Mouse (Mus musculus) limb, embryonic 15.5 days (tissue): Measurements from ENCODE around the gene Gca. TPM values are rescaled to one million over a fixed set of nuclear protein-coding genes. Genes with fewer than 3 reads are reported as not detected.

ENCODE experiments used
- ATAC-seq: fragments of 200-750 bp; cut with Nextera tagmentation; 2 replicates; pipeline ENCODE4 v1.8.0; 2017; ENCODE audit warnings: low read depth, moderate TSS enrichment; ENCODE audit not compliant: insufficient number of reproducible peaks, low FRiP score, low TSS enrichment
- H3K27ac ChIP-seq: fragments of 300-500 bp; sonication (generic); 2 replicates; pipeline ENCODE4 v1.5.1; 2015; ENCODE audit warnings: moderate library complexity, mild to moderate bottlenecking, inconsistent platforms
- H3K27me3 ChIP-seq: fragments of 300-500 bp; sonication (generic); 2 replicates; pipeline ENCODE4 v1.6.1; 2015; ENCODE audit warnings: inconsistent platforms
- H3K36me3 ChIP-seq: fragments of 300-500 bp; sonication (generic); 2 replicates; pipeline ENCODE4 v1.6.1; 2015; ENCODE audit warnings: inconsistent platforms
- H3K4me1 ChIP-seq: fragments of 300-500 bp; sonication (generic); 2 replicates; pipeline ENCODE4 v1.6.1; 2015; ENCODE audit warnings: inconsistent platforms
- H3K4me2 ChIP-seq: fragments of 300-500 bp; sonication (generic); 2 replicates; pipeline ENCODE4 v1.6.1; 2015; ENCODE audit warnings: mild to moderate bottlenecking, inconsistent platforms
- H3K4me3 ChIP-seq: fragments of 300-500 bp; sonication (generic); 2 replicates; pipeline ENCODE4 v1.5.1; 2015; ENCODE audit warnings: mild to moderate bottlenecking, inconsistent platforms
- H3K9ac ChIP-seq: fragments of 300-500 bp; sonication (generic); 2 replicates; pipeline ENCODE4 v1.6.1; 2015; ENCODE audit warnings: inconsistent platforms
- H3K9me3 ChIP-seq: fragments of 300-500 bp; sonication (generic); 2 replicates; pipeline ENCODE4 v1.6.1; 2016; ENCODE audit warnings: inconsistent platforms
- WGBS: fragments of 180-500 bp; shearing (Covaris S2); methylation state at CpG from one replicate; pipeline ENCODE4 v1.1.7; 2015; 5-methylcytosine and 5-hydroxymethylcytosine counted together
- polyA plus RNA-seq: library from polyadenylated mRNA; unstranded; fragments of >200 nt; fragmentation: Nextera tagmentation; extraction: Ambion mirVana; gene quantifications from 2 replicates; pipeline ENCODE4 v1.2.1, GENCODE M21; 2015

Gca gene
- polyA plus RNA-seq, 1 experiment from 2014 or later, result 1.5 TPM

- no peaks in the 10 kb centered on the region for H3K36me3 ChIP-seq
- H3K9ac ChIP-seq, result no peak overlapping the region
- no peaks in the 10 kb centered on the region for H3K9me3 ChIP-seq
- peaks cover 7% of the 10 kb centered on the region for H3K4me1 ChIP-seq
- H3K27me3 ChIP-seq, result no peaks in the 10 kb centered on the region
- peak overlapping the region; percentile 67 for H3K4me2 ChIP-seq
- H3K27ac ChIP-seq, result no peak overlapping the region
- no peak for ATAC-seq
- H3K4me3 ChIP-seq, result peak overlapping the region; percentile 59
- 31% methylated on average over 6 of the region's 6 CpGs for WGBS
Observed at GRCm38 (mm10) chr2:62646671-62647289, 17.3 kb upstream of the Gca start.

- ATAC-seq, result no peak
- Histone ChIP-seq H3K9me3 (no peaks in the 10 kb centered on the region), H3K9ac (no peak overlapping the region), H3K27me3 (no peaks in the 10 kb centered on the region), H3K4me1 (no peaks in the 10 kb centered on the region), H3K4me2 (no peak overlapping the region), H3K27ac (no peak overlapping the region), H3K4me3 (no peak overlapping the region), H3K36me3 (no peaks in the 10 kb centered on the region)
- 60% methylated on average over 4 of the region's 4 CpGs for WGBS
Observed at GRCm38 (mm10) chr2:62651890-62652289, 12.2 kb upstream of the Gca start.

- Histone ChIP-seq H3K4me1 (no peaks in the 10 kb centered on the region), H3K27ac (no peak overlapping the region), H3K27me3 (no peaks in the 10 kb centered on the region), H3K9me3 (no peaks in the 10 kb centered on the region), H3K9ac (no peak overlapping the region), H3K4me2 (no peak overlapping the region), H3K4me3 (no peak overlapping the region), H3K36me3 (no peaks in the 10 kb centered on the region)
- WGBS, result 84% methylated on average over 4 of the region's 4 CpGs
- no peak for ATAC-seq
Observed at GRCm38 (mm10) chr2:62652466-62652865, 11.6 kb upstream of the Gca start.

GRCm38 (mm10) chr2:62654519-62655338 lies 9.4 kb upstream of the Gca start:
- H3K4me3 ChIP-seq, result no peak overlapping the region
- no peaks in the 10 kb centered on the region for H3K9me3 ChIP-seq
- no peak overlapping the region for H3K27ac ChIP-seq
- no peaks in the 10 kb centered on the region for H3K4me1 ChIP-seq
- no peak overlapping the region for H3K9ac ChIP-seq
- no peaks in the 10 kb centered on the region for H3K27me3 ChIP-seq
- 48% methylated on average over 7 of the region's 7 CpGs for WGBS
- H3K36me3 ChIP-seq, result no peaks in the 10 kb centered on the region
- ATAC-seq, result no peak
- no peak overlapping the region for H3K4me2 ChIP-seq

- H3K9ac ChIP-seq, result no peak overlapping the region
- 69% methylated on average over 1 of the region's 1 CpGs for WGBS
- no peak for ATAC-seq
Observed at GRCm38 (mm10) chr2:62656072-62656471, 8.0 kb upstream of the Gca start.

DNA sequence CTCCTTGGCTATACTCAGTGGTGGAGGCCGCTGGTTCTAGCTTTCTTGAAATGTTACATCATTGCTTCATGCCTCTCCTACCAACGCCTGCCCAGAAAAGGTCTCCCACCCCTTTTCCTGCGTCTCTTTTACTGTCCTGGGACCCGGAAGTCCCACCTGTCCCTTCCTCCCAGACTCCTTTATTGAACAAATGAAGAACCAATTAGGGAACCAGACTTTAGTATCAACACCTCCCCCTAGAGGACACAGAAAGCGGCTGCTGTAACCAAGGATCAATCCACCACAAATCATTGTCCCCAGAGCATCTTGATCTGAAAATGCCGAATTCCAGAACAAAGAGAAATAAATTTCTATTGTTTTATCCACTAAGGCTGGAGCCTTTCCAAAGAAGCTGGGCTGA lies 3.5 kb upstream of the Gca start:
- Histone ChIP-seq H3K4me2 (no peak overlapping the region), H3K9ac (no peak overlapping the region), H3K36me3 (no peaks in the 10 kb centered on the region), H3K27ac (no peak overlapping the region), H3K4me3 (no peak overlapping the region), H3K27me3 (no peaks in the 10 kb centered on the region), H3K4me1 (no peaks in the 10 kb centered on the region), H3K9me3 (no peaks in the 10 kb centered on the region)
- 52% methylated on average over 6 of the region's 6 CpGs for WGBS
- no peak for ATAC-seq

More at GRCm38 (mm10) chr2:62656072-62656471, 8.0 kb upstream of the Gca start:
- Histone ChIP-seq H3K27me3 (no peaks in the 10 kb centered on the region), H3K4me3 (no peak overlapping the region), H3K4me1 (no peaks in the 10 kb centered on the region), H3K9me3 (no peaks in the 10 kb centered on the region), H3K27ac (no peak overlapping the region), H3K36me3 (no peaks in the 10 kb centered on the region), H3K4me2 (no peak overlapping the region)

GRCm38 (mm10) chr2:62662560-62662959 lies 1.5 kb upstream of the Gca start:
- Histone ChIP-seq H3K4me2 (no peak overlapping the region), H3K4me3 (no peak overlapping the region), H3K27ac (no peak overlapping the region), H3K4me1 (no peaks in the 10 kb centered on the region), H3K9ac (no peak overlapping the region), H3K27me3 (no peaks in the 10 kb centered on the region), H3K36me3 (no peaks in the 10 kb centered on the region), H3K9me3 (no peaks in the 10 kb centered on the region)
- WGBS, result 86% methylated on average over 3 of the region's 3 CpGs
- ATAC-seq, result no peak

- Histone ChIP-seq H3K4me3 (no peak overlapping the region), H3K9me3 (no peaks in the 10 kb centered on the region), H3K4me1 (no peaks in the 10 kb centered on the region), H3K36me3 (no peaks in the 10 kb centered on the region), H3K27me3 (no peaks in the 10 kb centered on the region), H3K4me2 (no peak overlapping the region), H3K9ac (no peak overlapping the region), H3K27ac (no peak overlapping the region)
- no peak for ATAC-seq
- 70% methylated on average over 7 of the region's 7 CpGs for WGBS
Observed at GRCm38 (mm10) chr2:62664839-62665238, 754 bp downstream of the Gca start.

DNA sequence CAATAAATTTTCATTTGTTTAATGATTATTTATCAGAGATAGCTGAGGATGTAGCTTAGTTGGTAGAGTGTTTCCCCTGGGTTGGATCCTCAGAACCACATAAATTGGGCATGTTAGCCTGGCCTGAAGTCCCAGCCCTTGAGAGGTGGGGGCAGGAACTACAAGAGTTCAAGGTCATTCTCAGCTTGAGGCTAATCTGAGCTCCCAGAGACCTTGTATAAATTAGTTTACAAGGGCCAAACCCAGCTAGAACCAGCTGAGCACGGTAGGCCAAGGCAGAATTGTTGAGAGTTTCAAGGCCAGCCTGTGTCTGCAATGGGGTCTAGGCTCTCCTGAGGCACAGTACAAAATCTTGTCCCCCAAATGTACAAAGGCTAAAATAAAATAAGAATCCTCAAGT lies 1.5 kb downstream of the Gca start:
- H3K27me3 ChIP-seq, result no peaks in the 10 kb centered on the region
- H3K9me3 ChIP-seq, result no peaks in the 10 kb centered on the region
- no peak overlapping the region for H3K9ac ChIP-seq
- H3K36me3 ChIP-seq, result no peaks in the 10 kb centered on the region
- no peaks in the 10 kb centered on the region for H3K4me1 ChIP-seq
- WGBS, result 26% methylated on average over 1 of the region's 1 CpGs
- H3K4me3 ChIP-seq, result no peak overlapping the region
- ATAC-seq, result no peak
- H3K27ac ChIP-seq, result no peak overlapping the region
- no peak overlapping the region for H3K4me2 ChIP-seq

- ATAC-seq, result no peak
- 40% methylated on average over 3 of the region's 3 CpGs for WGBS
- Histone ChIP-seq H3K9ac (no peak overlapping the region), H3K36me3 (no peaks in the 10 kb centered on the region), H3K9me3 (no peaks in the 10 kb centered on the region), H3K27me3 (no peaks in the 10 kb centered on the region), H3K4me3 (no peak overlapping the region), H3K27ac (no peak overlapping the region), H3K4me2 (no peak overlapping the region), H3K4me1 (no peaks in the 10 kb centered on the region)
Observed at GRCm38 (mm10) chr2:62669848-62670247, 5.8 kb downstream of the Gca start.

DNA sequence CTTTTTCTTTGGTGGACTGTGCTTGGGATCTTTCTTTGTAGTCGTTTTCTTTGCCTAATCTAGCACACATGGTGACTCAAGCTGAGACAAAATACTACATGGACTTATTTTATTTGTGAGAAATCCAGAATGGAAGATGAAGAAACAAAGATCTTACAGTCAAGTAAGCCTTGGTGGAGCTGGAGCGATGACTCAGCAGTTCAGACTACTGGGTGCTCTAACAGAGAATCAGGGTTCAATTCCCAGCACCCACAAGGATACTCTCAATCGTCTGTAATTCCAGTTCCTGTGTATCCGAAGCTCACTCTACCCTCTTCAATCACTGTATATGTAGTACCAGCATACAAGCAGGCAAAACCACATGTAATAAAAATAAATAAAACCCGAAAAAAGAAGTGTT lies 6.2 kb downstream of the Gca start:
- Histone ChIP-seq H3K36me3 (no peaks in the 10 kb centered on the region), H3K4me2 (no peak overlapping the region), H3K27me3 (no peaks in the 10 kb centered on the region), H3K4me3 (no peak overlapping the region), H3K9me3 (no peaks in the 10 kb centered on the region), H3K4me1 (no peaks in the 10 kb centered on the region), H3K27ac (no peak overlapping the region), H3K9ac (no peak overlapping the region)
- no peak for ATAC-seq
- 83% methylated on average over 5 of the region's 5 CpGs for WGBS

- WGBS, result 64% methylated on average over 4 of the region's 4 CpGs
Observed at GRCm38 (mm10) chr2:62670767-62671166, 6.7 kb downstream of the Gca start.

More at GRCm38 (mm10) chr2:62670767-62671166, 6.7 kb downstream of the Gca start:
- no peak overlapping the region for H3K4me2 ChIP-seq
- no peaks in the 10 kb centered on the region for H3K9me3 ChIP-seq
- H3K9ac ChIP-seq, result no peak overlapping the region
- no peaks in the 10 kb centered on the region for H3K4me1 ChIP-seq
- no peaks in the 10 kb centered on the region for H3K36me3 ChIP-seq
- no peak for ATAC-seq
- H3K4me3 ChIP-seq, result no peak overlapping the region
- H3K27me3 ChIP-seq, result no peaks in the 10 kb centered on the region
- no peak overlapping the region for H3K27ac ChIP-seq
